Mouse (Mus musculus) cerebellum, adult 9-11 months (tissue): ENCODE data around the gene Cacna1c.

Source experiments
- DNase-seq: peaks from one replicate; pipeline ENCODE4 v3.0.0; 2022

Cacna1c gene

DNA sequence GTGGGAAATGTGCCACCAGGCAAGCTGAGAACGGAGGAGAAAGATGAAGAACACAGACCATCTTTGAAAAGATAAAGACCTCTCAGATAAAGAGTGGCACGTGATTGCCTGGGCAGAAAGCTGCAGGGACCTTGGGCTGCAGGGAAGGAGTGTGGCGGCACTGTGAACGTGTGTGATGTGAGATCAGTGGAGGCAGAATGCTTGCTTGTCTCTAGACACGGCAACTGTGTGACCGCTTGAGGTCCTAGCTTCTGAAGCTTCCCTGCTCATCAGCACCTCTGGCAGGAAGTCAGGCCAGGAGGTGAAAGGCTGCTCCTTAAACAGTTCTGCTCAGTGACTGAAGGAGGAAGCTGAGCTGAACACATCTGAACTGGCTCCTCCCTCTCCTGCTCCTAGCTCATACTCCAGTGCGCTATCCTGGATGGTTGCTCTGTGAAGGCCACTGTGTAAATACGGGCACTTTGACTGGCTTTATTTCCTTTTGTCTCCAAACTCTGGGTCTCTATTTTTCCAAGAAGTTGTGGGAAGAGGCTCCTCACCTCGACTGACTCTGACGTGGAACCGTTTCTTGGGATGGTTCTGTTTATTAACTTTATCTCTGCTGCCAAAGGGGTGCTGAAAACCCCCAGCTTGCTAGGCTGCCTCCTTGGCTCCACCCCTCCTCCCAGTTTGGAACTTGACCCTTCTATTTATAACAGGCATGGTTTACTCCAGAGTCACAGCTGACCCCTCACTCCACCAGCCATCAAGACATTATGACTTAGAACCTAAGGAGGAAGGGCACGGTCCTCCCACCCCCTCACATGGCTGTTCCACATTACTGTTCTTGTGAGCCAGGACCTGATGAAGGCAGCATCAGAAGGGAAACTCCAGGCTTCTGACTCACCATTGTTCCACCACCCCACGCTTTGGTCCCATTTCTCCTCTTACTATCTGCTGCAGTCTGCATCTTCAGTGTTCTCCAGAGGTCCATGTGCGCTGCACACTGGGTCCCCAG, 357.0 kb downstream of the Cacna1c start:
- no peak for DNase-seq

DNA sequence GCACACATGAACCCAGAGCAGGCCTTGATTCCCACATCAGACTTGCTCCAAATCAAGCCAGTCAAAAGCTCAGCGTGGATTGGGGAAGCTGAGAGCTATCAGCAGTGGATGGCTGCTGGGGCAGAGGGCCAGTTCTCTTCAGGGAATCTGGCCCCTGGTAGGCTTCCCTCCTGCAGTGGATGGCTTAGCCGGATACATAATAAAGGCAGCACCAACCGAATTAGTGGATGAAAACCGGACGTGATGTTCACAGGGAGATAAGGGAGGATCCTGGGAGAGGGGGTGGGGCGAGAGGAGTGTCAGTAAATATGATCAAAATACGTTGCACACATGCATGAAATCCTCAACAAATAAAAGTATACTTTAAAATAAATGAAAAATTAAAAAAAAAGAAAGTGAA, 359.5 kb downstream of the Cacna1c start:
- DNase-seq, result no peak

DNA sequence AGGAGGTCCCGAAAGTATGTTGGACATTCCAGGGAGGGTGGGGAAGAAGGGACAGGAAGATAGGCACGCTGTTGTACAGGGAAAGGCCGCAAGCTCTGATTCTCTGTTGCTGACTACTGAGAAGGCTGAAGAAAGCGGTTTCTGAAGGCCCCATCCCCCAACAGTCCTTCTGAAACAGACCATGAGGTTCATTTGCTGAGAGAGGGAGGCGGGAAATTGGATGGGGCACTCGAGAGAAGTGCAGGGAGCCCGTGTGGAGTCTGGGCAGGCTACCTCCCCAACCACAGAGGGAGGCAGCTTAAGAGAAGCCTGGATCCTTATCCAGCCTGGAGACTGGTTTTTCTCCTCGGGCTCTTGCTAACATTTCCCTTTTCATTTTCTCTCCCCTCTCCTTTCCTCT, 362.2 kb downstream of the Cacna1c start:
- DNase-seq, result peak; percentile 48

GRCm38 (mm10) chr6:118833049-118833448, 363.2 kb downstream of the Cacna1c start:
- no peak for DNase-seq

- DNase-seq, result no peak
These were observed 363.6 kb downstream of the Cacna1c start for GRCm38 (mm10) chr6:118832616-118833015.

- no peak for DNase-seq
These were observed 365.4 kb downstream of the Cacna1c start for GRCm38 (mm10) chr6:118830851-118831250.

GRCm38 (mm10) chr6:118828187-118828586, 368.0 kb downstream of the Cacna1c start:
- no peak for DNase-seq

DNA sequence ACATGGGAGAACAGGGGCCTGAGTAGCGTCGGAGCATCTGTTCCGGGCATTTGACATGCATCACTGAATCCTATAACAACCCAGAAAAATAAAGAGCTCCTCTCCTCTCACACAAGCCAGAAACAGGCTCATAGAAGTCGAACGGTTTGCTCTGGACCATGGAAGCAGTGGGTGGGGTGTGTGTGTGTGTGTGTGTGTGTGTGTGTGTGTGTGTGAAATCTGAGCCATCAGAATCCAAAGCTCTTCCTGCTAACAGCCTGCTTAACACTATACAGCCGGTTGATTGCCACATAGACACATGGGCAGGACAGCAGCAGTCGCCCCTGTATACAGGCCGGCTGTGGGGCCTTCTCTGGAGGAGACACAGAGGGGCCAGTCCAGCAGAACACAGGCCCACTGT, 368.7 kb downstream of the Cacna1c start:
- DNase-seq, result no peak

DNA sequence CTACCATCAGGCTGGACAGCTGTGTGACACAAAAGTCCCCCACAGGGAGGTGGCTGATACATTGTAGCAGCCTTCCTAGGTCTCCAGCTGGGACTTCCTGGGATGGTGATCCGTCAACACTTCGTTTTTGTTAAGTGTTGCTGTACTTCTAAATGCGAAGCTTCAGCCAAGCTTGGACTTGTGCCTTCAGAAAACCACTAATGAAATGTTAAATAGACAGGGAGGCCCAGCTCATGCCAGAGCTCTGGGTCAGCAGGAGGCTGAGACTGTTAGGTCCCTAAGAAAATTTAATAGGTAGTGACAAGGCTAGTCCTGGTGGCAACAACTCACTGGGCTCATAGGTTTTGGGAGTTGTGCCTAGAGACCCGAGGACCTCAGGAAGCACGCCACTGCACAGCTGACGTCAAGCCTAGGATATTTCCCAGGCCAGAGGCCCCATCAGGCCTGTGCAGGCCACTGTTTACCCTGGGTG, 370.8 kb downstream of the Cacna1c start:
- no peak for DNase-seq

DNA sequence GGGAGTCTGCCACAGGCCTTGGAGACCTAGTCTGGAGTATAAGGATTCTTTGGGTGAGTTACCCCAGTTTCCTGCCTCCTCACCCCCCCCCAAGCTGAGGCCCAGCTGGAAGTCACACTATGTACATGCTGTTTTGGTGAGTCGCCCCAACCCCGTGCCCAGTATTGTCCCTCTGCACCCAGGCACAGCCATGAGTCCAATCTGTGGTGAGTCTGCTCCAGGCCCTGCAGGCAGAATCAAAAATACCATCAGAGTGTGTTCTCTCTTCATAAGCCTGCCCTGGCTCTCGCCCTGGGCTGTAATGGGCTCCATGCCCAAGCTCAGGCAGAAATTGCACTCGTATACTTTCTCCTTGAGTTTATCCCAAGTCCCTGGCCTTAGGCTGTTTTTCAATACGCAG, 374.7 kb downstream of the Cacna1c start:
- peak; percentile 72 for DNase-seq

- no peak for DNase-seq
These were observed 376.6 kb downstream of the Cacna1c start for GRCm38 (mm10) chr6:118819657-118820056.

DNA sequence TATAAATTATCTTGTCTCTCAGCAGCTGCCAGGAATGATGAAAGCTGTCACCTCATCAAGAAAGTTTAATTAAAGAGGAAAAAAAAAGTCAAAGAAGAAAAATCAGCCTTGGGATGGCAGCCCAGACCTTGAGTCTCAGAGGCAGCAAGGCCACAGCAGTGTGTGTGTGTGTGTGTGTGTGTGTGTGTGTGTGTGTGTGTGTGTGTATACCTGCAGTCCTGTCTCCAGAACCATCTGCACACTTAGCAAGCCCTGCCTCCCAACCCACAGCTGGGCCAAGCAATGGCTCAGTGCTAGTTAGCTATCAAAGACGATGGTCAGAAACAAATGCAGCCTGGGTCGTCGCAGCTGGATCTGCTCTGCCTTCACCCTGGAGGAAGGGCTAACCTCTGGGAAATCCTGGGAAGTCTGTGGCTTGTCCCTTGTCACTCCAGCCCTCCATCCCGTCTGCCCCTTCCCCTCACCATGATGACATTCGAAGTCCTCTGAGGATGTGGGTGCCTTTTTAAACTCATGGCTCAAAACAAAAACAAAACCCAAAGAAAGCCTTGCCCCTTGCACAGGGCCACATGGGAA, 378.2 kb downstream of the Cacna1c start:
- no peak for DNase-seq

DNA sequence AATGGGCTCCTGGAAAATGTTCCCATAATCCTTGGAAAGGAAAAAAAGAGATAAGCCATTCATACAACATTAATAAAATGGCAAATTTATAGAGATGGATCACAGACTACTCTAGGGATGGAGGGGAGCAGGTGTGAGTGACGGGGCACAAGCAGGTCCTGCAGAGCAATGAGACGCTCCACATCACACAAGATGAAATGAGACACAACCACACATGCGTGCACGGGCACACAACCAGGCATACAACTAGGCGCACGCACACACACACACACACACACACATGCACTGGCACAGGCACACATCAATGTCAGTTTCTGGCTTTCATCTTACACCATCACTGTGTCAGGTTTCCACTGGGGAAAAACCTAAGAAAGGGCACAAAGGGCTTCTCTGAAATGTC, 380.0 kb downstream of the Cacna1c start:
- DNase-seq, result no peak

GRCm38 (mm10) chr6:118812556-118812955, 383.7 kb downstream of the Cacna1c start:
- DNase-seq, result no peak

DNA sequence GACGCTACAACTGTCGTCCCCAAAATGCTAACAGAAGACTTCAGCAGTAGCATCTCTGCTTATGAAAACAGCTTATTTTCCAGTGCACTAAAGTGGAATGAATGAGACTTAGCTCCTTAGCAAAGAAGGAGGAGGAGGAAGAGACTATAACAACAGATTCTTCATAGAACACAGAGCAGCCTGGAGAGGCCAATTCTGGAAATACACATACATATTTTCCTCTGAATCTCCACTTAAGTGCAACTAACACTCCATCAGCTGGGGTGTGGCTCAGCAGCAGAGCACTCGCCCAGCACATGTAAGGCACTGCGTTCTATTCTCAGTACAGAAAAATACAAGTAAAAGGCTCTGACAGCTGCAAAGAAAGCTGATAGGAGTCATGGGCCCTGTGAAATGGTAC, 384.2 kb downstream of the Cacna1c start:
- DNase-seq, result no peak

GRCm38 (mm10) chr6:118810834-118811233, 385.4 kb downstream of the Cacna1c start:
- peak; percentile 65 for DNase-seq

DNA sequence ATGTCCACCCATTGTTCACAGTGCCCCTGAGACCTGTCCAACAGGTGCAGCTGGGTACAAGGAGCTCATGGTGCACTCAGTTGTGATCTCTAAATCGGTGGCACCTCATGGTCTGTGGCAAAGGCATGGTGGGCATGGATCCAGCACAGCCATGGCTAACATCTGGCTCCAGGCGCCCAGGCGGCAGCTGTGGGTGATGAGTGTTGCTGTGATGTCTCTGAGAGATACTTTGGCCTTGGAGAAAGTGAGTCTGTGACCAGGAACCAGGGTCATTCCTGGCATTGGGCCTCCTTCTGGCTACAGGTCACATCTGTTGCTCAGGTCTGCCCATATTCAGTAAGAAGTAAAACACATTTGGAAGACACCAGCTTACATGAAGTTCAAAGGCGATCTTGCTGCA, 391.1 kb downstream of the Cacna1c start:
- DNase-seq, result no peak

DNA sequence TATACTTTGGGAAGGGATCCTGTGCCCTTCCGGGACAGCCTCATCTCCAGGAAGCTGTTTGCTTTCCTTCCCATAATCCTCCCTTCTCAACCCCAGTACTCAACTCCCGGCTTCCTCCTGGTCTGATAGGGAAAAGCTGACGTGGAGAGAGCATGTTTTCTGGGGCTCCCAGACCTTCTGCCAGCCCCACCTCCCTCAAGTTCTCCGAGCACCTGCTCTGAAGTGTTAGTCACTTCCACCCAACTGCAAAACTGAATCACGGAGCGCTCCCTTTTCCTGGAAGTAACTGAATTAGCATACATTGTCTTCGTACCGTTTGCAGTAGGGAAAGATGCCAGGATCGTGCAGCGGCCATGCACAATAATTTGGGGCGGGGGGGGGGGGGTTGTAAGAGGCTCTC, 393.9 kb downstream of the Cacna1c start:
- no peak for DNase-seq

- DNase-seq, result no peak
These were observed 399.8 kb downstream of the Cacna1c start for GRCm38 (mm10) chr6:118796393-118796792.

DNA sequence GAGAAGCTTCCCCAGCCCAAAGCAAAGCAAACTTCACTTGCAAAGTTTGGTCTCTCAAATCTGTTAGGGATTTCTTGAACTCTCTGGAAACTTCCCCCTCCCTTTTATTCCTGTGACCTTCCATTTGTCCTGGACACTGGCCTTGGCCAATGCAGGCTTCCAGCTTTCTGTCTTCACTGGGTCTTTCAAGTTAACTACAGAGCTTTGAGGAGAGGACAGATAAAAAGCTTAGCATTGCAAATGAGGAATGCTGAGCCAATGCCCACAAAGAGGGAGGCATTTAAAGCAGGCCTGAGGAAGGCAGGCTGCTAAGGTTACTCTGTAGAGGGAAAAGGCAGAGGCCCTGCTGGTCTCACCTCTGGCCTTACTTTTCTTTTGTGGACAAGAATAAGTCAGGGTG, 400.5 kb downstream of the Cacna1c start:
- no peak for DNase-seq

DNA sequence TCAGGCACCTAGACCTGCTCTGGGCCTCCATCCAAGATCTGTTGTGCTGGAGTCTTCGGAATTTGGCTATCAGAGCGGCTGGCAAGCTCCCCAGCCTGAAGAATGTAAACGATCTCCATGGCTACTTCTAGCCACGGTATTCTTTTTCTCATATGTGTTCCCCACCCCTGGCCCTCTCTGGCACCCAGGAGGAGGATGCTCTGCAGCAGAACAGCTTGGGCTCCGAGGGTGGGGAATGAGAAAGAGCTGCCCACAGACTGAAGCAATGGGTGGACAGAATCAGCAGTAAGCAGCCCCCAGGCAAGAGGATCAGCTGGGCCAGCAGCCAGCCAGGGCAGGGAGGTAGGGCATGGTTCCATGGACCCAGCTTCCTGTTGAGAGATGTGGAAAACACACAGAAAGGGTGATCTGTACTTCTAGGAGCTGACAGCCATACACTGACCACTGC, 404.3 kb downstream of the Cacna1c start:
- DNase-seq, result peak; percentile 92

- no peak for DNase-seq
These were observed 408.3 kb downstream of the Cacna1c start for GRCm38 (mm10) chr6:118787933-118788332.

- DNase-seq, result no peak
These were observed 415.9 kb downstream of the Cacna1c start for GRCm38 (mm10) chr6:118780280-118780679.

DNA sequence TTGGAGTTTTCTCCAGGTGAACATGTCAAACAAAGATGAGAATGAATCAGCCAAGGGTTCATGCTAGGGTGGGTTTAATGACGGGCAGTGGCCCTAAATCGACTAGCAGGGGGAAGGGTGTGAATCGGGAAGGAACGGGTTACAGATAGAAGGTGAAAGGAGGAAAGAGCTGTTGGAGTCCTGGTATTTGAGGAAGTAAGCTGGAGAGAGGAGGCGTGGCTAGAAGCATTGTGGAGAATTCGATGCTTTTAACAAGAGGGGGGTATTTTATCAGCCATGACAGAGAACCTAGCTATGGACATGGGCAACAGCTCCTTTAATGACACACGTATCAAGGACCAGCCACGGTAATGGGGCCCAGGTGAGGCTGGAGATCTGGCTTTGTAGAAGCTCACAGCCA, 417.0 kb downstream of the Cacna1c start:
- DNase-seq, result no peak
